Mouse (Mus musculus) Patski (cell line): ENCODE results near the gene Ksr1. TPM values are rescaled to one million over a fixed set of nuclear protein-coding genes. Genes with fewer than 3 reads are reported as not detected.
A peak's percentile ranks its signal among the peaks of the same experiment; 100 is the strongest.

Source experiments
- ATAC-seq: fragments of 100-300 bp; one replicate; pipeline ENCODE4 v1.8.0; 2021
- CTCF ChIA-PET: fragments of 350-600 bp; sonication (Branson Sonifier 250); formaldehyde crosslinking; loops from one replicate; lab custom pipeline; 2022; ENCODE audit warnings: inconsistent platforms; lab: Charles Lee
- POLR2A ChIA-PET: fragments of 350-600 bp; sonication (Branson Sonifier 250); formaldehyde crosslinking; loops from one replicate; lab custom pipeline; 2022; ENCODE audit warnings: antibody characterized with exemption, inconsistent platforms; lab: Charles Lee
- DNase-seq: peaks from one replicate; pipeline ENCODE4 v3.0.0-alpha.2; 2011; ENCODE audit warnings: low read depth, low spot score
- H3K27me3 ChIP-seq: fragments of 371-371 bp; one replicate; pipeline ENCODE4 v1.5.1; 2021
- CTCF ChIP-seq: fragments of 100-300 bp; IDR thresholded peaks from one replicate; pipeline ENCODE4 v1.5.1; 2021
- in situ Hi-C: fragments of 300-500 bp; cut with MboI; formaldehyde crosslinking; loops from 3 replicates; pipeline ENCODE4 v1.11.1; 2018; ENCODE audit warnings: low pct_unique_long_range_greater_than_20kb, mixed read lengths
- polyA plus RNA-seq: library from polyadenylated mRNA; unstranded; gene quantifications from one replicate; pipeline ENCODE4 v1.2.3, GENCODE M21; 2021

The Ksr1 gene
- polyA plus RNA-seq, 1 experiment from 2014 or later: 10.0 TPM

DNA sequence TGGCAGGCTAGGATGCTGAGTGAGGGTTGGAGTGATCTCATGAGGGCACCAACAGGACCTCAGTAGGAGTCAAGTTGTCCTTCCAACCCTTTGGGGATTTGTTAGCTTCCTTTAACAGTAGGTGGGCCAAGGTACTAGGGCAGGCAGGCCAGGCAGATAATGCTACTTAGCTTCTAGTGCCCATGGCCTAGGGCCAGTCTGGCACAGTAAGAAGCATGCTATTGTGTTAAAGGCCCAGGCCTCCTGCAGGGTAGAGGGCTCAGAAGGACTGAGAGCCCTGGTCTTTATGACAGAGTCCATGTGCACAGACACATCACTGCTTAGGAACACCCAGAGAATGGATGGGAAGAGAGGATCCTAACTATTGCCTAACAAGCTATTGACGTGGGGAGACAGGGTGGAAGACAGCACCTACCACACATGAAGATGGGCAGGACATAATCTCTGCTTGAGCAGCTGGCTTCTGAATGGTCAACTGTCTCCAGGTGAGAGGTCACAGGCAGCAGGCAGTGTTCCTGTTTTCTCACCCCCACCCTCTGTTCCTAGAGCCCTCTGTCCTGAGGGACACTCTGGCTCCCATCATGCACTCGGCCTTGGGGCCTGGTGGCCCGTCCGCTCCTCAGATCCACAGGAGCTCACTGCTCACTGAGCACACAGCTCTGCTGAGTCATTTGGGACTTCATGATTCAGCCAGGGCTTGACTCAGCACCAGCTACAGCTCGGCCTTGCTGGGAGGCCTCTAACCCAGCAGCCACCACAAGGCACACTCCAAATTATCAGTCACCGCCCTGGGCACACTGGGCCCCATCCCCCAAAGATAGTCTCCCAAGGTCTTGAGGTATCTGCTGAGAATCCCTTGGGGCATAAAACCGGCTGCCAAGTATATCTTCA lies 74.9 kb downstream of the Ksr1 start:
- CTCF ChIA-PET: interaction anchor here (0.9 kb wide), 1 partner anchor 41 kb away, joined by 3 read pairs; no protein-coding TSS in a partner anchor
- TF ChIP-seq CTCF: no peak
- POLR2A ChIA-PET: interaction anchor here (0.5 to 0.7 kb wide), 2 partner anchors 68 to 262 kb away, joined by 3 to 5 read pairs; no protein-coding TSS in a partner anchor
- peak; percentile 85 for ATAC-seq
- no peaks in the 10 kb centered on the region for H3K27me3 ChIP-seq
- in situ Hi-C loops: no loop called here
- DNase-seq: peak; percentile 67

DNA sequence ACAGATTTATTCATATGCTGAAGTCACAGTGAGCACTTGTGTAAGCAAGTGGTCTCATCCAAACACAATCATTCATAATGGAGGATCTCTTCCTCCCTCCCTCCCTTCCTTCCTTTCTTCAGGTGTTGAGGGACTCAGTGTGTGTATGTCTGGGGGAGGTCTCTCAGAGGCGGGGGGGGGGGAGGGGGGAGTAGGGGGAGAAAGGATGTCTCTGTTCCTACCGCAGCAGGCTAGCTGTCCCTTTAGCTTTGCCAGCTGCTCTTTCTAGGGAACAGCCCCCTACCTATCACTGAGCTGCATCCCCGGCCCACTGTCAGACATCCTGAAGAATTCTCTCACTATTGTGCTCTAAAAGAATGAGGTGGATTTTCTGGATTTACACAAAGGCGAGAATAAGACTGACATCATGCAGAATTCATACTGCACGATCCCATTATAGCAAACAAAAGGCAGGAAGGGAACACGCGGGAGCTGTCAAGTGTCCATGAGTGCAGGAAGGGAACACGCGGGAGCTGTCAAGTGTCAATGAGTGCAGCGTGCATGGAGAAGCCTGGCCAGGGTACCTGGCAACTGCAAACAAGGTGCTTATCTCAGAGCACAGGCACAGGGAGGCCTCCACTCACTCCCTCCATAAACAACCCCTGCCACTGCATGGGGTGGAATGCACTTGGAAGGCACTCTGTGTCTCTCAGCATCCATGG lies 76.6 kb downstream of the Ksr1 start:
- in situ Hi-C loops: no loop called here
- POLR2A ChIA-PET: no interaction called here
- CTCF ChIA-PET: interaction anchor here (0.9 to 1.0 kb wide), 2 partner anchors 9 to 54 kb away, joined by 3 read pairs; no protein-coding TSS in a partner anchor

DNA sequence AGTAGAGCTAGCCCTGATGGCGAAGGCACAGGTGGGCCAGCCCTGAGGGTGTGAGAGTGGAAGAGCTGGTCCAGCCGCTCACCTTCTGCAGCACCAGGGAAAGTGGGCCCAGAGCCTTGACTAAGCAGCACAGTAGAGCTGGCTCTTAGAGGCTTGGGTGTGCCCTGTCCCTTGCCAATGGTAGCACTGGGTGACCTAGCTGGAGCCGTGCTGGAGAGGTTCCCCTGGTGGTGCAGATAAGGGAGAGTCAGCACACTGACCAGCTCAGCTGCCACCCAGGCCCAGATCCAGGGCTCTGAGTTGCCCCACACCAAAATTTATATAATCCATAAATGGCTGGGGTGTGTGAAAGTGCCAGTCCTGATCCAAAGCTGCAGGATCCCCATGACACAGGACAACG lies 79.0 kb downstream of the Ksr1 start:
- no peak for ATAC-seq
- no peak for DNase-seq
- H3K27me3 ChIP-seq: no peaks in the 10 kb centered on the region
- no peak for TF ChIP-seq CTCF
- CTCF ChIA-PET: no interaction called here
- POLR2A ChIA-PET: interaction anchor here (1.2 kb wide), 1 partner anchor 27 kb away, joined by 3 read pairs; no protein-coding TSS in a partner anchor
- in situ Hi-C loops: no loop called here

More for the DNA sequence above, 76.6 kb downstream of the Ksr1 start:
- ATAC-seq (no peak), DNase-seq (no peak)
- no peak for TF ChIP-seq CTCF
- H3K27me3 ChIP-seq: no peaks in the 10 kb centered on the region

DNA sequence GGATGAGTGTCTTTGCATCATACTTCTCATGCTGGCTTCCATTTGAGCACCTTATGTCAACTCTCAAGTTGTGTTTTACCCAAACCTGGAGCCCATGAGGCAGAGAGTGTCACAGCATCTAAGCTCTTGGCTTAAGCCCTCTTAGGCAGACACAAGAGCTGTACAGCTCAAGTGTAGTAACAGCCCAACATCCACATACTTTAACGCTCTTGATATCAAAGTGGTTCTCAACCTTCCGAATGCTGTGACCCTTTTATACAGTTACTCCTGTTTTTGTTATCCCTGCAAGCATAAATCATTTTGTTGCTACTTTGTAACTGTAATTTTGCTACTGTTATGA lies 80.0 kb downstream of the Ksr1 start:
- in situ Hi-C loops: no loop called here
- ATAC-seq (no peak), DNase-seq (no peak)
- no peaks in the 10 kb centered on the region for H3K27me3 ChIP-seq
- TF ChIP-seq CTCF: no peak
- ChIA-PET POLR2A (no interaction called here), CTCF (interaction anchor here (1.3 kb wide), 1 partner anchor 10 kb away, joined by 4 read pairs; no protein-coding TSS in a partner anchor)

DNA sequence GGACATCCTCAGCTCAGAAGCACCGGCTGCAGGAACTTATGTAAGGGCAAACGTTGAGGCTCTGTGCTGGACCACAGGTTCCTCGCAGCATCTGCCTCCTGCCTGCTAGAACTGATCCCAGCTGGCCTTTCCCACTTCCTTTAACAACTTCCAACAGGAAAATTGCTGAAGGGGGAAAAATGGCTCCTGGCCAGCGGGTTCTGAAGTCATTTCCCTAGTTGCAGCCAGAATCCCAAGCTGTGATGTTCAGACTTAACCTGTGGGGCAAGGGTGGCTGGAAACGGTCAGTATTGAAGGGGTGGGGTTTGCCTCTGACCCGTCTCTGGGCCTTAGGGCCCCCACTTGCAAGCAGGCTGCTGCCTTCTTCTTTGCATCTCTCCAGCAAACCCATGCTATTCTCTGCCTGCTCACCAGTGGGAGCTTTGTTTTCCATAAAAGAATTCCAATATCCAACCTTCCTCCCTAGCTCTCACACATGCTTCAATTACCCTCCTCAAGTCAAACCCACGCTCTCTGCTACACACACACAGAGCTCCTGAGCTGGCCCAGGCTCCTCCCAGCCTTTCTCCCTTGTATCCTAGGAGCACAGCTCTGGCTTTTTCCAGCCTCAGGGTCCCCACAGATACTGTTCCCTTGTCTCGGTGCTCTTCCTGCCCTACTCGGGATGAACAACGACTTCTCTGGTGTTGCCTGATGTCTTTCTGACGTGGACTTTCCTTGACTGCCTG lies 80.6 kb downstream of the Ksr1 start:
- no peaks in the 10 kb centered on the region for H3K27me3 ChIP-seq
- POLR2A ChIA-PET: interaction anchor here (1.4 to 1.5 kb wide), 2 partner anchors 15 to 224 kb away, joined by 5 to 6 read pairs; no protein-coding TSS in a partner anchor
- CTCF ChIA-PET: interaction anchor here (1.3 to 1.9 kb wide), 3 partner anchors 10 to 46 kb away, joined by 3 to 4 read pairs (median 4); no protein-coding TSS in a partner anchor
- no peak for ATAC-seq
- in situ Hi-C loops: no loop called here
- DNase-seq: no peak
- no peak for TF ChIP-seq CTCF

DNA sequence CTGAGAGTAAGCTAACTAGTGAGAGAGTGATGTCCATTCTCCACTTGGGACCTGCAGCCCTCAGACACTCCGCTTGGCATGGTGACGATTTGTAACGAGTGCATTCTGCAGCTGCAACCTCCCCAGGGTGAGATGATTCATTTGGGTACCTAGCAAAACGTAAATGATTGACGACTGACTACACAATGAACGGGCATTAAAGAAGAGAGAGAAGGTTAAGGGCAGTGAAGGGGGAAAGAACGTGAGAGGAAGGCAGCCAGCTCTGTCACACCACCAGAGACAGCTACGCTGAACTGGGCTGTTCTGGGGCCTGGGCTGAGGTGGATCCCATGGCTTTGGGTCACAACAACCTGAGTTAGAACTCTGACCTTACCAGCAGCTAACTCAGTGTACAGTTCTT lies 81.9 kb downstream of the Ksr1 start:
- H3K27me3 ChIP-seq: no peaks in the 10 kb centered on the region
- POLR2A ChIA-PET: interaction anchor here (0.6 to 1.5 kb wide), 3 partner anchors 16 to 434 kb away, joined by 3 to 6 read pairs (median 5); no protein-coding TSS in a partner anchor
- DNase-seq (peak; percentile 50), ATAC-seq (no peak)
- in situ Hi-C loops: no loop called here
- TF ChIP-seq CTCF: no peak
- CTCF ChIA-PET: interaction anchor here (1.1 to 1.9 kb wide), 5 partner anchors 23 to 45 kb away, joined by 3 to 4 read pairs (median 3); no protein-coding TSS in a partner anchor

DNA sequence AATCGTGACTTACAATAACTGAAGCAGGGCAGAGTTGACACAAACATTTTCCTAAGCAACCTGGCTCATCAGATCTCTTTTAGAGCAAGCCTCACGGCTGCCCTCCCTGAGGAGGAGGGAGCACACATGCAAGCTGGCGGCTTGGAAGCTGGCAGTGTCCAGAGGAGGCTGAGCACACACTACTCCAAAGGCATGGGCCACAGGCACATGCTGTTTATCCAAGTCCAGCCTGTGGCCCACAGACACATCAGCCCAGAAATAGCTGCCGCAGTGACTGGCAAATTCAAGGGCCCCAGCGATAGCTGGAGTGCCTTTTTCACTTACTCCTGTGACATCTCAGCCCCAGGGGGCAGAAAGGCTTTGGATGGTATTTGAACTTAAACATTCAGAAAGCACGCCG lies 82.6 kb downstream of the Ksr1 start:
- no peak for ATAC-seq
- TF ChIP-seq CTCF: no peak
- H3K27me3 ChIP-seq: no peaks in the 10 kb centered on the region
- in situ Hi-C loops: no loop called here
- POLR2A ChIA-PET: no interaction called here
- no peak for DNase-seq
- CTCF ChIA-PET: interaction anchor here (1.1 to 1.4 kb wide), 4 partner anchors 10 to 40 kb away, joined by 3 to 5 read pairs (median 4); no protein-coding TSS in a partner anchor

DNA sequence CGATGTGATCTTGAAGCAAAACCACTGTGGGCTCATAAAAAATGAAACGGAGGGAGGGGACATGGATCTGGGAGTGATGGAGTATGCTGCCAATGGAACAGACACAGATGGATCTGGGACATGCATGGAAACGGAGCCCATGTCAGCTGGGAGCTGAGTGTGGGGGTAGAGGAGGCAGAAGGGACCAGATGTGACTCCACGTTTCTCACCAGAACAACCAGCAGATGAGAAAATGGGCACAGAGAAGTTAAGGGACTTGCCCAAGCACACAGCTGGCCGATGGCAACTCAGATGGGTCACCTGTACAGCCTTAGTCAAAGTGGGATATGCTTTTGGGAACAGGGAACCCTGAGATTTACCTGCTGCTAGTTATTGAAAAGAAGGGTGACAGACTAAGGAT lies 83.3 kb downstream of the Ksr1 start:
- no peak for DNase-seq
- H3K27me3 ChIP-seq: no peaks in the 10 kb centered on the region
- CTCF ChIA-PET: interaction anchor here (1.4 kb wide), 1 partner anchor 11 kb away, joined by 5 read pairs; no protein-coding TSS in a partner anchor
- no peak for TF ChIP-seq CTCF
- POLR2A ChIA-PET: no interaction called here
- in situ Hi-C loops: no loop called here
- ATAC-seq: no peak

DNA sequence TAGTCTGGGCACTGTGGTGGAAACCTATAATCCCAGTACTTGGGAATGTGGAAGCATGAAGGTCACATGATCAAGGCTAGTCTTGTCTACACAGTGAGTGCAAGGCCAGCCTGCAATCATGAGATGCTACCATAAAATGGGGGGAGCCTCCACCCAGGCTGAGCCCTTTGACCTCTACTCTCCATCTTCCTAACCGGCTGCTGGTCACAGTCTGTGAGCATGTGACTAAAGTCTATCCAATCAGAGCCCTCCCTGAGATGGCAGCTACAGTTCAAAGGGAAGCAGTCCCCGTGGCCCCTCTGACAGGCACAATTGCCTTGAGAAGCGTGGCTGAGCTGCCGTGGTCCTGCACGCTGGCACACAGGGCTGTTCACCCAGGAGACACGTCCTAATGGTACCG lies 84.4 kb downstream of the Ksr1 start:
- no peaks in the 10 kb centered on the region for H3K27me3 ChIP-seq
- DNase-seq: no peak
- no peak for TF ChIP-seq CTCF
- in situ Hi-C loops: no loop called here
- POLR2A ChIA-PET: no interaction called here
- no peak for ATAC-seq
- CTCF ChIA-PET: no interaction called here

DNA sequence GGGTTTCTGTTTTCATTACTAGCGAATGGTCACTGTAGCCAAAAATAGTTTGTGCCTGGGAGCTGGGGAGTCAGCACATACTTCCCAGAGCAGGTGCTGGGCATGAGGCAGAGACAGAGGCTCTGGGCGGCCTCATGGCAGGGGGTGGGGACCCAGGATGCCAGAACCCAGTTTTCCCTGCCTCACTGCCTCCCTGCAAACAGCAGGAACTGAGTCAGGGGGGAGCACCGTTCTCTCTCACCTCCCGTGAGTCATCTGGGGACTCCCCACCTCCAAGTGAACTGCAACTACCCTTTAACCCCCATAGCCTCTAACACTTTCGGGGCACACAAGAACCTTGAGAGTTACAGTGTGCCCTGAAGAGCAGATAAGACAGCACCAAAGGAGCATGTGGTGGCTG lies 86.4 kb downstream of the Ksr1 start:
- DNase-seq: peak; percentile 58
- TF ChIP-seq CTCF: no peak
- no peaks in the 10 kb centered on the region for H3K27me3 ChIP-seq
- POLR2A ChIA-PET: no interaction called here
- no peak for ATAC-seq
- in situ Hi-C loops: no loop called here
- CTCF ChIA-PET: interaction anchor here (0.7 to 1.4 kb wide), 2 partner anchors 9 to 19 kb away, joined by 3 to 4 read pairs; no protein-coding TSS in a partner anchor
